Mouse (Mus musculus) limb, embryonic 14.5 days (tissue): ENCODE measurements around the gene Capn5. TPM values are rescaled to one million over a fixed set of nuclear protein-coding genes. Genes with fewer than 3 reads are reported as not detected.

Experiments
- ATAC-seq: fragments of 200-750 bp; cut with Nextera tagmentation; 2 replicates; pipeline ENCODE4 v1.8.0; 2017; ENCODE audit warnings: low read depth, moderate number of reproducible peaks, moderate TSS enrichment; ENCODE audit not compliant: low FRiP score
- DNase-seq: peaks from one replicate; pipeline ENCODE4 v3.0.0-alpha.2; 2015; ENCODE audit warnings: low spot score
- H3K27ac ChIP-seq: fragments of 300-500 bp; sonication (generic); replicated peaks from 2 replicates; pipeline ENCODE4 v1.5.1; 2014; ENCODE audit warnings: low read depth, mild to moderate bottlenecking, low read length, moderate library complexity, mixed read lengths
- H3K27me3 ChIP-seq: fragments of 300-500 bp; sonication (generic); 2 replicates; pipeline ENCODE4 v1.6.1; 2014; ENCODE audit warnings: low read length, mixed read lengths; ENCODE audit not compliant: control insufficient read depth, insufficient read depth
- H3K36me3 ChIP-seq: fragments of 300-500 bp; sonication (generic); 2 replicates; pipeline ENCODE4 v1.6.1; 2014; ENCODE audit warnings: mild to moderate bottlenecking, low read length, moderate library complexity, mixed read lengths; ENCODE audit not compliant: control insufficient read depth, insufficient read depth
- H3K4me1 ChIP-seq: fragments of 300-500 bp; sonication (generic); 2 replicates; pipeline ENCODE4 v1.6.1; 2014; ENCODE audit warnings: antibody characterized with exemption, low read length, mixed read lengths; ENCODE audit not compliant: control insufficient read depth, insufficient read depth
- H3K4me2 ChIP-seq: fragments of 300-500 bp; sonication (generic); replicated peaks from 2 replicates; pipeline ENCODE4 v1.6.1; 2014; ENCODE audit warnings: low read depth, mild to moderate bottlenecking, low read length, moderate library complexity; ENCODE audit not compliant: severe bottlenecking
- H3K4me3 ChIP-seq: fragments of 300-500 bp; sonication (generic); replicated peaks from 2 replicates; pipeline ENCODE4 v1.5.1; 2014; ENCODE audit warnings: low read length
- H3K9ac ChIP-seq: fragments of 300-500 bp; sonication (generic); 2 replicates; pipeline ENCODE4 v1.6.1; 2014; ENCODE audit warnings: mild to moderate bottlenecking, low read depth, low read length, moderate library complexity; ENCODE audit not compliant: severe bottlenecking
- H3K9me3 ChIP-seq: fragments of 300-500 bp; sonication (generic); 2 replicates; pipeline ENCODE4 v1.6.1; 2016; ENCODE audit warnings: low read length; ENCODE audit not compliant: control insufficient read depth
- POLR2A ChIP-seq: fragments of 200-500 bp; IDR thresholded peaks from 2 replicates; pipeline ENCODE4 v1.8.0; 2012; ENCODE audit warnings: inconsistent platforms, mild to moderate bottlenecking, moderate library complexity, borderline replicate concordance; ENCODE audit not compliant: insufficient read depth, insufficient read length; ENCODE audit errors: extremely low read depth
- WGBS: fragments of 180-500 bp; shearing (Covaris S2); extraction: QIAGEN DNeasy Blood & Tissue Kit; methylation state at CpG from one replicate; pipeline ENCODE4 v1.1.7; 2014; 5-methylcytosine and 5-hydroxymethylcytosine counted together
- polyA plus RNA-seq, 2 experiments: library from polyadenylated mRNA; depleted of rRNA in 1 of 2; stranded (reverse) in 1 of 2; unstranded in 1 of 2; fragments of >200 nt; fragmentation: Nextera tagmentation in 1 of 2; extraction: Ambion mirVana in 1 of 2; gene quantifications; 2 replicates each; pipeline versions ENCODE4 v1.2.1 to v1.2.3; 2012 to 2014

Capn5 gene
- polyA plus RNA-seq, 2 experiments, result 6.5 to 9.6 TPM

DNA sequence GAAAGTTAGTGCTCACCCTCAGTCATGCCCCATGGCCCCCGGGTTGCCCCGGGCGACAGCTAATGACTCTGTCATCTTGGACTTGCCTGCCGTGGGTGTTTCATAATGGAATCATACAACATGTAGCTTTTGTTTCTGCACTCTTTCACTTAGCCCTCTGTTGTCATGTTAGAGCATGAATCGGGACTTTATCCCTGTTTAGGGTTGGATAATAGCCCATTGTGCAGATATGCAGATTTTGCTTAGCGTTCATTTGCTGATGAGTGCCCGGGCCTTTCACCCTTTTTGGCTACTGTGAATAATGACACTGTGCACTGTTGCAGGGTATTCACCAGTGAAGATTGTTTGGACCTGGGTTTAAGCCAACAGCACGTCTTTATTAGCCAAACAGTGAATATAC, 8.6 kb upstream of the Capn5 start:
- WGBS, result 74% methylated on average over 8 of the region's 8 CpGs
- ATAC-seq (no peak), DNase-seq (no peak)

DNA sequence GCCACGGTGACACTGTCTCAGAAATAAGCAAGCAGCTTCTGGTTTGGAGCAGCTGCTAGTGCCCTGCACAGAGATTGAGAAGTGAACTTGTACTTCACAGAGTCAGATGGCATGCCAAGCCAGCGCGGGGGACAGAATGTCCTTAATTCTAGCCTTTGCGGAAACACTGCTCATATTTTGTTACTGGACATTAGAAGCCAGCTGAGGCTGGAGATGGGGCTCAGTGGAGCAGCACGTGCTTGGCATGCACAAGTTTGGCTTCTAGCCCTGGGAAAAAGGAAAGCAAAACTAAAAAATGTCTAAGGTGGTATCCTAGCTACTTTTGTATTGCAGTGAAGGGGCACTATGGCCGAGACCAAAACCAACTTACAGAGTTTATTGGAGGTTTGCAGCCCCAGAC, 7.3 kb upstream of the Capn5 start:
- no peak for ATAC-seq
- no peaks in the 10 kb centered on the region for H3K36me3 ChIP-seq
- no peaks in the 10 kb centered on the region for H3K9me3 ChIP-seq
- no peak overlapping the region for H3K4me3 ChIP-seq
- H3K27ac ChIP-seq, result no peak overlapping the region
- TF ChIP-seq POLR2A, result no peak
- H3K9ac ChIP-seq, result no peak overlapping the region
- DNase-seq, result no peak
- no peaks in the 10 kb centered on the region for H3K27me3 ChIP-seq
- H3K4me1 ChIP-seq, result no peaks in the 10 kb centered on the region; the same call in 1 of the 2 replicates
- WGBS, result 79% methylated on average over 6 of the region's 6 CpGs
- no peak overlapping the region for H3K4me2 ChIP-seq

More for the DNA sequence above, 8.6 kb upstream of the Capn5 start:
- H3K4me1 ChIP-seq, result no peaks in the 10 kb centered on the region; the same call in 1 of the 2 replicates
- no peaks in the 10 kb centered on the region for H3K36me3 ChIP-seq
- H3K4me3 ChIP-seq, result no peak overlapping the region
- H3K9ac ChIP-seq, result no peak overlapping the region
- peaks cover under 1% of the 10 kb centered on the region; the same call in 1 of the 2 replicates for H3K27me3 ChIP-seq
- H3K9me3 ChIP-seq, result no peaks in the 10 kb centered on the region
- no peak for TF ChIP-seq POLR2A
- H3K4me2 ChIP-seq, result no peak overlapping the region
- H3K27ac ChIP-seq, result no peak overlapping the region

DNA sequence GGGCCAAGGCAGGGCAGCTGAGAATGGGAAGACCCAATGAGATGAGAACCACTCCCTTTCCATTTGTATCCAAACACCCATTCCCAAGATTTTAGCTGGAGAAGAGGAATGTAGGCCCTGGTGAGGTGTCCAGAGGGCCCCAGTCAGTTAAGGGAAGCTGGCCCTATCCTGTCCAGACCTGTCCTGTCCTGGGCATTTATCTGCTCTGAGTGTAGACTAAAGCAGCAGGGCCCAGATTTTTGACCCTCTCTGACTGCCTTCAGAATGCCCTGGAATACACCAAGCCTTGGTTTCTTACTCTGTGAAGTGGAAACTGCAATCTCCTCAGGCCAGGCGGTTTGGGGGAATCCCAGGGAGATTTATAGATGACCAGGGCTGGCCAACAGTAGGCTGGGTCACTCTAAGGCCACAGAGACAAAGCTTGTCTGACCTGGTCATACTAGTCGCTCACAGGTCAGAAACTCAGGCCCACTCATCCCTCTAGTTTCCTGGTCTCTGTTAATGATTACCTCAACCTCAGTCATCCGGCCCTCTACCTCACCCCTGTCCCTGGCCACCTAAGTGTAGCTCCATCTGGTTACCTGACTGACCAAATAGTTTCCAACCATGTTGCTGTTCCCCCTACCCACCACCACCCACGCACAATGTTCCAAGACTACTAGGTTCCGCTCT, 622 bp upstream of the Capn5 start:
- no peak for TF ChIP-seq POLR2A
- no peaks in the 10 kb centered on the region for H3K9me3 ChIP-seq
- 0 out of 2 replicates have a peak, but pooled peaks cover 5% of the 10 kb centered on the region for H3K4me1 ChIP-seq
- no peak overlapping the region for H3K27ac ChIP-seq
- no peak for DNase-seq
- peak overlapping the region; percentile 72 for H3K4me2 ChIP-seq
- H3K27me3 ChIP-seq, result no peaks in the 10 kb centered on the region
- peak overlapping the region; percentile 61 for H3K9ac ChIP-seq
- ATAC-seq, result 0 out of 2 replicates have a peak, but pooled peaks have one; percentile 13
- H3K36me3 ChIP-seq, result no peaks in the 10 kb centered on the region
- 90% methylated on average over 5 of the region's 5 CpGs for WGBS
- H3K4me3 ChIP-seq, result peak overlapping the region; percentile 74

DNA sequence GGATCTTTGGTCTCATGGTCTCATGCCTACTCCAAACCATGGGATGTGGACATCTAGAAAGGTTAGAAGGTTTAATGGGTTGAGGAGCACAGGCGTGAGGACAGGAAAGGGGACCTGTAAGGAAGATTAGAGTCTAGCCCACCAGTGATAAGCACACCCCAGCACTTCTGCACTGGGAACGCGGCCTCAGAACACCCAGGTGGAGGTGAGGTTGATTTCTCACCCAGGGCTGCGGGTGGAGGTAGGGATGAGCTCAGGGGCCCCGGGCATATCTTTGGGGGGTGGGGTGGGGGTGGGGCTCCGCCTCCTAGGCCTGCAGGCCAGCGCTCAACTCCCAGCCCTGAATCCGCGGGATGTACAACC, 527 bp downstream of the Capn5 start:
- 0 out of 2 replicates have a peak, but pooled peaks cover 5% of the 10 kb centered on the region for H3K4me1 ChIP-seq
- no peak for DNase-seq
- H3K36me3 ChIP-seq, result no peaks in the 10 kb centered on the region
- no peak for ATAC-seq
- H3K27ac ChIP-seq, result no peak overlapping the region
- WGBS, result 7% methylated on average over 7 of the region's 9 CpGs
- H3K27me3 ChIP-seq, result no peaks in the 10 kb centered on the region
- peak overlapping the region; percentile 74 for H3K4me3 ChIP-seq
- peak overlapping the region; percentile 61 for H3K9ac ChIP-seq
- peak overlapping the region; percentile 72 for H3K4me2 ChIP-seq
- TF ChIP-seq POLR2A, result no peak
- no peaks in the 10 kb centered on the region for H3K9me3 ChIP-seq

DNA sequence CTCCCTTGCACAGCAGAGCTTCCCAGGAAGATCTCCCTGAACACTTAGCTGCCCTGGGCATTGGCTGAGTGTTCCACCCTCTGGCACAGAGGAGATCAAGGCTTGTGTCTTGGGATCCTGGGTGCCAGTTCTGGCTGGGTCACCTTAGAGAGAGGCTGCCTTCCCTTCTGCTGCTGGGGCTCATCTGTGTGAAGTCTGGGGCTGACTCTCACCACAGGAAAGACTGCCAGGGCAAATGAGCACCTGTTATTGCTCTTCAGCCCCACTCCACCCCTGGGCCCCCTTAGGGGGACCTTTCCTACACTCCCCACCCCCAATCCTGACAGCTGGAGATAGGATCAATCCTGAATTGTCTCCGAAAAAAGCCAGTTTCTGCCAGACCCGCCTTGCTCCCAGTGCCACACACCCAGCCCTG, 996 bp downstream of the Capn5 start:
- H3K9me3 ChIP-seq, result no peaks in the 10 kb centered on the region
- WGBS, result 60% methylated on average over 2 of the region's 2 CpGs
- peak overlapping the region; percentile 74; the same call in 1 of the 2 replicates for H3K4me3 ChIP-seq
- H3K4me2 ChIP-seq, result peak overlapping the region; percentile 72; the same call in 1 of the 2 replicates
- no peak for DNase-seq
- no peak overlapping the region for H3K27ac ChIP-seq
- no peaks in the 10 kb centered on the region for H3K36me3 ChIP-seq
- no peak overlapping the region for H3K9ac ChIP-seq
- no peak for TF ChIP-seq POLR2A
- no peaks in the 10 kb centered on the region for H3K27me3 ChIP-seq
- ATAC-seq, result no peak
- H3K4me1 ChIP-seq, result 0 out of 2 replicates have a peak, but pooled peaks cover 5% of the 10 kb centered on the region
